Mouse (Mus musculus) ES-Bruce4 (cell line): ENCODE measurements around the gene Rsph9. TPM values are rescaled to one million over a fixed set of nuclear protein-coding genes. Genes with fewer than 3 reads are reported as not detected.

Experiments used
- H3K27ac ChIP-seq: 2 replicates; pipeline ENCODE4 v1.5.1; 2012; ENCODE audit warnings: low read length, inconsistent platforms; ENCODE audit not compliant: insufficient read depth
- H3K27me3 ChIP-seq: 2 replicates; pipeline ENCODE4 v1.6.1; 2012; ENCODE audit warnings: mild to moderate bottlenecking, low read length, inconsistent platforms; ENCODE audit not compliant: control insufficient read depth, poor library complexity, insufficient read depth, severe bottlenecking
- H3K36me3 ChIP-seq: 2 replicates; pipeline ENCODE4 v1.6.1; 2012; ENCODE audit warnings: inconsistent platforms, mild to moderate bottlenecking, low read length, moderate library complexity; ENCODE audit not compliant: control insufficient read depth, poor library complexity, insufficient read depth, severe bottlenecking
- H3K4me1 ChIP-seq: one replicate; pipeline ENCODE4 v1.8.1; 2011; ENCODE audit warnings: low read length; ENCODE audit not compliant: control insufficient read depth, insufficient read depth
- H3K4me3 ChIP-seq: 2 replicates; pipeline ENCODE4 v1.5.1; 2011; ENCODE audit warnings: low read depth, mild to moderate bottlenecking, low read length
- H3K9ac ChIP-seq: 2 replicates; pipeline ENCODE4 v1.6.1; 2012; ENCODE audit warnings: low read depth, mild to moderate bottlenecking, inconsistent platforms; ENCODE audit not compliant: poor library complexity, severe bottlenecking
- H3K9me3 ChIP-seq: replicated peaks from 2 replicates; pipeline ENCODE4 v1.6.1; 2012; ENCODE audit warnings: mild to moderate bottlenecking, low read length, inconsistent platforms; ENCODE audit not compliant: control insufficient read depth, poor library complexity, insufficient read depth, severe bottlenecking
- CTCF ChIP-seq: IDR thresholded peaks from one replicate; pipeline ENCODE4 v1.8.1; 2011; ENCODE audit warnings: low read depth, low read length
- EP300 ChIP-seq: IDR thresholded peaks from 2 replicates; pipeline ENCODE4 v1.6.1; 2011; ENCODE audit warnings: low read depth, low read length; ENCODE audit not compliant: insufficient read depth
- POLR2A ChIP-seq: IDR thresholded peaks from one replicate; pipeline ENCODE4 v1.8.1; 2011; ENCODE audit warnings: low read length; ENCODE audit not compliant: insufficient read depth
- polyA plus RNA-seq: library from polyadenylated mRNA; stranded (reverse); fragments of >200 nt; gene quantifications from 2 replicates; pipeline ENCODE4 v1.2.4, GENCODE M21; 2011; ENCODE audit warnings: low read depth; ENCODE audit not compliant: missing spikeins, insufficient read depth, insufficient read length

Rsph9 gene
- polyA plus RNA-seq, 1 experiment, result 1.0 TPM

- Histone ChIP-seq H3K4me1 (peaks cover 2% of the 10 kb centered on the region), H3K9ac (no peak overlapping the region), H3K4me3 (no peak overlapping the region), H3K36me3 (peaks cover 27% of the 10 kb centered on the region), H3K27ac (no peak overlapping the region), H3K27me3 (no peaks in the 10 kb centered on the region), H3K9me3 (no peaks in the 10 kb centered on the region)
- TF ChIP-seq POLR2A (no peak), EP300 (no peak), CTCF (no peak)
Observed at GRCm38 (mm10) chr17:46123953-46124700, 19.9 kb downstream of the Rsph9 start.

DNA sequence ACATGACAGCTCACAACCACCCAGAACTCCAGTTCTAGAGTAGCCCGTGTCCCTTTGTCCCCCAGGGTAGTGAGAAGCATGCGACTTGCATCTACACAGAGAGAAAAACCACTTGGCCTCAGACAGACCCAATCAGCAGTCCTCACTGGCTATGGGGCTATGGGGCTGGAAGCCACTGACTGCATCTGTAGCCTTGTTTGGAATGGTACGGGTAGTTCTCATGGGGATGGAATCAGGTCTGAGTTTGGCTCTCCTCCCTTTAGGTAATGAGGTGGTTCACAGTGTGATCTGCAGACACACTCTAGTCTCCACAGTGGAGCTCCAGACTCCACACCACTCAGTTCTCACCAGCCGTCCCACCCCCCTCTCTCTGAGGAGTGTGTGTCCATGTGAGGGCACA lies 20.7 kb downstream of the Rsph9 start:
- H3K4me1 ChIP-seq, result peaks cover 2% of the 10 kb centered on the region
- no peak overlapping the region for H3K27ac ChIP-seq
- H3K36me3 ChIP-seq, result peaks cover 27% of the 10 kb centered on the region
- no peaks in the 10 kb centered on the region for H3K27me3 ChIP-seq
- H3K9ac ChIP-seq, result no peak overlapping the region
- TF ChIP-seq CTCF, result no peak
- no peak for TF ChIP-seq EP300
- no peak overlapping the region for H3K4me3 ChIP-seq
- H3K9me3 ChIP-seq, result no peaks in the 10 kb centered on the region

- Histone ChIP-seq H3K27me3 (no peaks in the 10 kb centered on the region), H3K9ac (no peak overlapping the region), H3K9me3 (no peaks in the 10 kb centered on the region), H3K27ac (no peak overlapping the region), H3K4me1 (no peaks in the 10 kb centered on the region), H3K4me3 (no peak overlapping the region), H3K36me3 (peaks cover 27% of the 10 kb centered on the region)
- TF ChIP-seq POLR2A (no peak), CTCF (no peak), EP300 (no peak)
Observed at GRCm38 (mm10) chr17:46122791-46123190, 21.2 kb downstream of the Rsph9 start.

GRCm38 (mm10) chr17:46119641-46120040 lies 24.4 kb downstream of the Rsph9 start:
- H3K27ac ChIP-seq, result no peak overlapping the region
- H3K9ac ChIP-seq, result no peak overlapping the region
- H3K36me3 ChIP-seq, result peaks cover 24% of the 10 kb centered on the region
- H3K27me3 ChIP-seq, result no peaks in the 10 kb centered on the region
- no peaks in the 10 kb centered on the region for H3K9me3 ChIP-seq
- no peak for TF ChIP-seq EP300
- no peak for TF ChIP-seq CTCF
- TF ChIP-seq POLR2A, result no peak
- no peaks in the 10 kb centered on the region for H3K4me1 ChIP-seq
- no peak overlapping the region for H3K4me3 ChIP-seq

DNA sequence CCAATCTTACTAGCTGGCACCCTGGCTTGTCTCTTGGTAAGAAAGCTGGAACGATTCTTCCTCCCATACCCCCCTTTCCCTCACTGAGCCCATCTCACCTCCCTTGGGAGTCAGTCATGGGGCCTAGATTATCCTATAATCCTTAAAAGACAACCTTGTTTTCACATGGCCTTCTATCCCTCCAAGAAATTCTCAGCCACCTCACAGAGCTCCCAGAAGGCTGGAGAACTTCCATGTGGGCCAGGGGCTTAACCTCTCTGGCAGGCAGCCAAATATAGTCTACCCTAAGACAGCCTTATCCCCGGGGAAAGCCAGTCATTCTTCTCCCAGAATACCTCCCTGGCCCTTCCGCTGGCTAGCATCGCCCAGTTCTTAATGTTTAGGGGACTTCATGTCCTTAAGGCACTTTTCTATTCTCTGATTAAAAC lies 25.6 kb downstream of the Rsph9 start:
- H3K4me3 ChIP-seq, result no peak overlapping the region
- H3K9ac ChIP-seq, result no peak overlapping the region
- no peaks in the 10 kb centered on the region for H3K4me1 ChIP-seq
- no peaks in the 10 kb centered on the region for H3K27me3 ChIP-seq
- no peaks in the 10 kb centered on the region for H3K9me3 ChIP-seq
- peaks cover 15% of the 10 kb centered on the region for H3K36me3 ChIP-seq
- H3K27ac ChIP-seq, result no peak overlapping the region
- TF ChIP-seq EP300, result no peak
- no peak for TF ChIP-seq CTCF
- no peak for TF ChIP-seq POLR2A

GRCm38 (mm10) chr17:46117623-46118422 lies 26.2 kb downstream of the Rsph9 start:
- no peak overlapping the region for H3K27ac ChIP-seq
- H3K4me1 ChIP-seq, result no peaks in the 10 kb centered on the region
- no peak overlapping the region for H3K4me3 ChIP-seq
- H3K27me3 ChIP-seq, result no peaks in the 10 kb centered on the region
- H3K9me3 ChIP-seq, result no peaks in the 10 kb centered on the region
- no peak overlapping the region for H3K9ac ChIP-seq
- TF ChIP-seq CTCF (no peak), POLR2A (no peak), EP300 (no peak)
- H3K36me3 ChIP-seq, result peaks cover 15% of the 10 kb centered on the region
